Mouse (Mus musculus) ES-E14 (cell line): ENCODE data around the gene Nprl2.

Experiments
- HCFC1 ChIP-seq: IDR thresholded peaks from 2 replicates; pipeline ENCODE4 v1.6.1; 2012; ENCODE audit warnings: low read length, inconsistent platforms, borderline replicate concordance; ENCODE audit not compliant: insufficient read depth
- MAFK ChIP-seq: IDR thresholded peaks from 2 replicates; pipeline ENCODE4 v1.6.1; 2014; ENCODE audit warnings: mild to moderate bottlenecking, low read depth, low read length, inconsistent platforms; ENCODE audit not compliant: insufficient read depth
- ZC3H11A ChIP-seq: IDR thresholded peaks from 2 replicates; pipeline ENCODE4 v1.6.1; 2012; ENCODE audit warnings: low read depth, mild to moderate bottlenecking, inconsistent platforms, low read length, borderline replicate concordance
- ZNF384 ChIP-seq: IDR thresholded peaks from 2 replicates; pipeline ENCODE4 v1.6.1; 2012; ENCODE audit warnings: low read depth, low read length, inconsistent platforms

- TF ChIP-seq MAFK (no peak), ZNF384 (no peak), ZC3H11A (no peak), HCFC1 (no peak)
Observed at GRCm38 (mm10) chr9:107549297-107550074, 7.5 kb downstream of the Nprl2 start.
